Mouse (Mus musculus) CH12.LX (cell line): ENCODE data around the gene Gm12216. TPM values are rescaled to one million over a fixed set of nuclear protein-coding genes. Genes with fewer than 3 reads are reported as not detected.

ENCODE experiments used
- DNase-seq: peaks from one replicate; pipeline ENCODE4 v3.0.0-alpha.2; 2013; ENCODE audit errors: extremely low read depth
- H3K27ac ChIP-seq: 2 replicates; pipeline ENCODE4 v1.5.1; 2012; ENCODE audit warnings: low read depth, mild to moderate bottlenecking, control low read depth, moderate library complexity; ENCODE audit not compliant: insufficient read depth
- H3K27me3 ChIP-seq: replicated peaks from 2 replicates; pipeline ENCODE3; 2012; ENCODE audit warnings: inconsistent platforms
- H3K36me3 ChIP-seq, 2 experiments: replicated peaks in 1 of 2; 2 replicates each; pipeline versions ENCODE3 to v1.6.1; 2012; ENCODE audit warnings: inconsistent platforms in 1 of 2, low read length in 1 of 2, mild to moderate bottlenecking in 1 of 2, mixed read lengths in 1 of 2, moderate library complexity in 1 of 2; ENCODE audit not compliant: control insufficient read depth in 1 of 2, insufficient read depth in 1 of 2
- H3K4me1 ChIP-seq, 2 experiments: 2 replicates each; pipeline ENCODE4 v1.6.1; 2012; ENCODE audit warnings: inconsistent platforms in 1 of 2, moderate library complexity in 1 of 2; ENCODE audit not compliant: insufficient read depth in 2 of 2, control insufficient read depth in 1 of 2
- H3K4me2 ChIP-seq: 2 replicates; pipeline ENCODE4 v1.6.1; 2012; ENCODE audit warnings: low read depth, mild to moderate bottlenecking, control low read depth; ENCODE audit not compliant: poor library complexity, insufficient read depth, severe bottlenecking
- H3K4me3 ChIP-seq, 3 experiments: fragments of 150-350 bp in 1 of 3; sonication (generic) in 1 of 3; replicated peaks in 1 of 3; 2 replicates each; pipeline versions ENCODE3 to v1.5.1; 2011 to 2012; ENCODE audit warnings: low read depth in 2 of 3, low read length in 2 of 3, mild to moderate bottlenecking in 2 of 3, moderate library complexity in 2 of 3, control low read depth in 1 of 3, improper control_type of control experiment in 1 of 3, inconsistent platforms in 1 of 3, mixed read lengths in 1 of 3; ENCODE audit not compliant: poor library complexity in 1 of 3
- H3K79me2 ChIP-seq: replicated peaks from 2 replicates; pipeline ENCODE4 v1.6.1; 2012; ENCODE audit warnings: mild to moderate bottlenecking, moderate library complexity; ENCODE audit not compliant: control insufficient read depth, poor library complexity, insufficient read depth, severe bottlenecking; ENCODE audit errors: extremely low read depth
- H3K9ac ChIP-seq: 2 replicates; pipeline ENCODE4 v1.6.1; 2012; ENCODE audit warnings: low read depth, mild to moderate bottlenecking, control low read depth, moderate library complexity; ENCODE audit not compliant: insufficient read depth
- H3K9me3 ChIP-seq: replicated peaks from 2 replicates; pipeline ENCODE3; 2012; ENCODE audit warnings: low read length, inconsistent platforms, mixed read lengths
- CHD1 ChIP-seq: IDR thresholded peaks from 2 replicates; pipeline ENCODE4 v1.6.1; 2012; ENCODE audit warnings: low read depth, low read length, improper control_type of control experiment, inconsistent platforms
- ETS1 ChIP-seq: conservative IDR thresholded peaks from 2 replicates; pipeline ENCODE4 v1.6.1; 2012; ENCODE audit warnings: low read depth, mild to moderate bottlenecking, inconsistent platforms, low read length, improper control_type of control experiment, moderate library complexity
- GABPA ChIP-seq: IDR thresholded peaks from 2 replicates; pipeline ENCODE4 v1.6.1; 2012; ENCODE audit warnings: low read depth, low read length, improper control_type of control experiment, inconsistent platforms; ENCODE audit not compliant: insufficient replicate concordance
- JUN ChIP-seq: IDR thresholded peaks from 2 replicates; pipeline ENCODE4 v1.6.1; 2011; ENCODE audit warnings: low read depth, mild to moderate bottlenecking, low read length, improper control_type of control experiment, moderate library complexity; ENCODE audit not compliant: insufficient read depth
- JUND ChIP-seq: conservative IDR thresholded peaks from 2 replicates; pipeline ENCODE4 v1.6.1; 2011; ENCODE audit warnings: low read depth, low read length, improper control_type of control experiment
- KAT2A ChIP-seq: IDR thresholded peaks from 2 replicates; pipeline ENCODE4 v1.6.1; 2012; ENCODE audit warnings: low read length, improper control_type of control experiment, inconsistent platforms; ENCODE audit not compliant: insufficient replicate concordance
- MAFK ChIP-seq: IDR thresholded peaks from 2 replicates; pipeline ENCODE4 v1.6.1; 2011; ENCODE audit warnings: low read length, improper control_type of control experiment; ENCODE audit not compliant: insufficient replicate concordance
- MAZ ChIP-seq: IDR thresholded peaks from 2 replicates; pipeline ENCODE4 v1.6.1; 2012; ENCODE audit warnings: low read depth, mild to moderate bottlenecking, inconsistent platforms, low read length, improper control_type of control experiment, moderate library complexity
- NELFE ChIP-seq: IDR thresholded peaks from 2 replicates; pipeline ENCODE4 v1.6.1; 2011; ENCODE audit warnings: low read depth, low read length, improper control_type of control experiment
- NRF1 ChIP-seq: IDR thresholded peaks from 2 replicates; pipeline ENCODE4 v1.6.1; 2014; ENCODE audit warnings: low read depth, mild to moderate bottlenecking, inconsistent platforms, low read length, improper control_type of control experiment, moderate library complexity
- POLR2A ChIP-seq: IDR thresholded peaks from 2 replicates; pipeline ENCODE4 v1.6.1; 2011; ENCODE audit warnings: low read depth, mild to moderate bottlenecking, improper control_type of control experiment, low read length
- RAD21 ChIP-seq: IDR thresholded peaks from 2 replicates; pipeline ENCODE4 v1.6.1; 2011; ENCODE audit warnings: low read depth, mild to moderate bottlenecking, low read length, improper control_type of control experiment, moderate library complexity
- SIN3A ChIP-seq: IDR thresholded peaks from 2 replicates; pipeline ENCODE4 v1.6.1; 2012; ENCODE audit warnings: low read length, improper control_type of control experiment, inconsistent platforms
- SMC3 ChIP-seq: IDR thresholded peaks from 2 replicates; pipeline ENCODE4 v1.6.1; 2011; ENCODE audit warnings: low read depth, low read length, improper control_type of control experiment
- TCF12 ChIP-seq: IDR thresholded peaks from 2 replicates; pipeline ENCODE4 v1.6.1; 2014; ENCODE audit warnings: low read depth, mild to moderate bottlenecking, inconsistent platforms, low read length, improper control_type of control experiment
- ZKSCAN1 ChIP-seq: IDR thresholded peaks from 2 replicates; pipeline ENCODE4 v1.6.1; 2012; ENCODE audit warnings: low read depth, inconsistent platforms, low read length, improper control_type of control experiment, borderline replicate concordance
- dilution Hi-C: fragments of 300-500 bp; cut with MboI; formaldehyde crosslinking; loops from 2 replicates; pipeline ENCODE4 v1.14.3; 2020; ENCODE audit warnings: low sequenced_read_pairs; ENCODE audit not compliant: extremely low pct_unique_long_range_greater_than_20kb, extremely low pct_ligation_motif_present
- in situ Hi-C: fragments of 300-500 bp; cut with MboI; formaldehyde crosslinking; loops from 3 replicates; pipeline ENCODE4 v1.14.3; 2019; ENCODE audit warnings: low sequenced_read_pairs, low pct_ligation_motif_present, low pct_unique_long_range_greater_than_20kb, mixed read lengths
- polyA plus RNA-seq: library from polyadenylated mRNA; unstranded; fragments of >175 nt; gene quantifications from 2 replicates; pipeline ENCODE4 v1.2.1, GENCODE M21; 2012; ENCODE audit warnings: low read depth; ENCODE audit not compliant: insufficient read length
- total RNA-seq, 2 experiments: library from RNA; depleted of rRNA; stranded (reverse); fragments of 300-350 nt in 1 of 2; fragments of >200 nt in 1 of 2; gene quantifications; 2 replicates each; pipeline ENCODE4 v1.2.3; 2012 to 2014

Gm12216 gene
- total and polyA plus RNA-seq, 3 experiments = 0.56 to 2.7 (median 0.77) TPM

DNA sequence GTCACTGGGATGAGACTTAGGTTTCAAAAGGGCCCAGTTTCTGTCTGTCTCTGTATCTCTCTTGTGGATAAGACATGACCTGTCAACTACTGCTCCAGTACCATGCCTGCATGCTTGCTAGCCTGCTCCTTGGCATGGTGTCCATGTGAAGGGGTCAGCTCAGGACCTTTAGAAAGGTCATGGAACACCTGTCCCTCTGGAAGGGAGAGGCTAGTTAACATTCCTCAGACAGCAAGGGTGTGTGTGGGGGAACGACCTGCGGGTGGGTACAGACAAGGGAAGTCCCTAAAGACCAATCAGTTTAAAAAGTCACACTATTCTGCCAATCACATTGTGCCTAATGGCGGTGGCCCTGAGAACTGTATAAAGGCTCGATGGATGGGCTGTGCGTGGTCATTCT lies 58.1 kb downstream of the Gm12216 start:
- dilution Hi-C loops = no loop called here
- H3K27ac ChIP-seq = no peak overlapping the region
- H3K4me3 ChIP-seq = no peak overlapping the region
- H3K4me1 ChIP-seq = peaks cover 43 to 78% of the 10 kb centered on the region in 2 experiments
- no peaks in the 10 kb centered on the region for H3K36me3 ChIP-seq
- H3K79me2 ChIP-seq = no peaks in the 10 kb centered on the region
- H3K9me3 ChIP-seq = no peaks in the 10 kb centered on the region
- H3K27me3 ChIP-seq = no peaks in the 10 kb centered on the region
- H3K9ac ChIP-seq = no peak overlapping the region
- no peak overlapping the region for H3K4me2 ChIP-seq
- no peak for DNase-seq
- in situ Hi-C loops = no loop called here
- no peak for TF ChIP-seq POLR2A
- no peak for TF ChIP-seq NRF1
- TF ChIP-seq SMC3 = no peak
- no peak for TF ChIP-seq MAFK
- no peak for TF ChIP-seq JUND
- TF ChIP-seq ETS1 = no peak
- no peak for TF ChIP-seq CHD1
- no peak for TF ChIP-seq ZKSCAN1
- TF ChIP-seq TCF12 = no peak
- TF ChIP-seq RAD21 = no peak
- TF ChIP-seq KAT2A = no peak
- TF ChIP-seq JUN = no peak
- TF ChIP-seq NELFE = no peak
- no peak for TF ChIP-seq MAZ

DNA sequence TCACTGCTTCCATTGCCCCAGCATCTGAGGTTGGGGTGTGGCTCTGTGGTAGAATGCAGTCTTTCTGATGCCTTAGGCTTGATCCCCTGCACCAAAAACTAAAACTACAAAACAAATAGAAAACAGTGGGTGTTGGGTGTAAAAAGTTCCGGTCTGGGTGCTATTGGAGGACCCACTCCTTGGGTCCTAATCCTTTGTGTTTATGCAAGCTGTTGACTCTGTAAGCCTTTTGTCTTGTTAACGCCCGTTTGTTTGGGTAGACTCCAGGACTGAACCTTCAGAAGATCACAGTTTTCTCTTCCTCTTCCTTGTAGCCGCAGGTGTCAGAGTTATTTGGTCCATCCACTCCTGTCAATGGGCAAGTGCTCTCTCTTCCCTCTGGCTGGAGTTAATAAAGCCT lies 59.0 kb downstream of the Gm12216 start:
- Histone ChIP-seq H3K27ac (no peak overlapping the region), H3K4me2 (peak overlapping the region; percentile 14), H3K4me1 (peaks cover 50 to 78% of the 10 kb centered on the region in 2 experiments), H3K27me3 (no peaks in the 10 kb centered on the region), H3K36me3 (no peaks in the 10 kb centered on the region), H3K9ac (no peak overlapping the region), H3K79me2 (no peaks in the 10 kb centered on the region), H3K4me3 (no peak overlapping the region), H3K9me3 (no peaks in the 10 kb centered on the region)
- in situ Hi-C loops (no loop called here), dilution Hi-C loops (no loop called here)
- TF ChIP-seq SIN3A = 0 out of 2 replicates have a peak, but pooled peaks have one; percentile 22
- TF ChIP-seq CHD1 = 0 out of 2 replicates have a peak, but pooled peaks have one; percentile 30
- TF ChIP-seq GABPA = no peak
- no peak for DNase-seq
